In genomic region chr2:105678306-105678705, GRCm38 (mm10) we compare ENCODE assay signal across 13 mouse cellular contexts. TPM values are rescaled to one million over a fixed set of nuclear protein-coding genes. Genes with fewer than 3 reads are reported as not detected.
DNase-seq lines count a peak whose midpoint lies in the region; ATAC-seq and TF ChIP-seq lines count a peak whose summit lies in the region.
"Had no signal": no experiment of that assay in that cellular context is flagged by ENCODE, and none has a peak within 500 bp of the region (broad histone marks: within the 10 kb centered on the region; RNA-seq: fewer than 3 reads in every experiment).

No protein-coding gene starts in this region.

- H3K4me1 ChIP-seq in G1E (ENCODE audit: insufficient read depth, low read depth, low read length): peaks cover 68% of the 10 kb centered on the region
- peaks cover 62% of the 10 kb centered on the region for H3K4me1 ChIP-seq in forebrain, embryonic 15.5 days
- H3K4me1 ChIP-seq in midbrain, embryonic 12.5 days: peaks cover 51% of the 10 kb centered on the region

- H3K27ac ChIP-seq in forebrain, embryonic 15.5 days (replicated peaks): no peak overlapping the region
- no peak overlapping the region; the same call in 1 of the 2 replicates for H3K27ac ChIP-seq in midbrain, embryonic 12.5 days (replicated peaks)
- H3K27ac ChIP-seq: heart, adult 2 months; liver, embryonic 13.5 days had no signal

- ATAC-seq in G1E (ENCODE audit: extremely low read depth, insufficient number of reproducible peaks, low FRiP score, poor library complexity, severe bottlenecking): no peak
- ATAC-seq in forebrain, embryonic 15.5 days (replicated peaks): no peak
- no peak for ATAC-seq in midbrain, embryonic 12.5 days (ENCODE audit: low FRiP score, low read depth)

- DNase-seq in G1E (ENCODE audit: low spot score) (no peak), MEL-GATA-1-ER (ENCODE audit: extremely low read depth, low read depth) (peak; percentile 61)
- DNase-seq in right cerebral cortex, postnatal 14 days: no peak
- DNase-seq in left cerebral cortex, adult 8-10 months (ENCODE audit: low spot score in 2 of 2): no peak
- DNase-seq in left cerebral cortex, adult 11 months (ENCODE audit: low spot score): no peak
- DNase-seq: adrenal gland, postnatal 25 days; heart, postnatal 36 days; kidney, adult 9 months; liver, embryonic 13.5 days; lung, postnatal 14 days had no signal

- H3K36me3 ChIP-seq in G1E (replicated peaks): peaks cover 30% of the 10 kb centered on the region
- H3K36me3 ChIP-seq in forebrain, embryonic 15.5 days: no peaks in the 10 kb centered on the region
- H3K36me3 ChIP-seq in midbrain, embryonic 12.5 days: no peaks in the 10 kb centered on the region
- H3K36me3 ChIP-seq: liver, embryonic 13.5 days had no signal

- whole genome bisulfite sequencing in forebrain, embryonic 15.5 days: 8% methylated on average over 4 of the region's 4 CpGs
- WGBS in midbrain, embryonic 12.5 days: 3% methylated on average over 4 of the region's 4 CpGs

- no peaks in the 10 kb centered on the region for H3K9me3 ChIP-seq in G1E (replicated peaks)
- no peaks in the 10 kb centered on the region for H3K9me3 ChIP-seq in forebrain, embryonic 15.5 days
- H3K9me3 ChIP-seq in midbrain, embryonic 12.5 days: no peaks in the 10 kb centered on the region
- H3K9me3 ChIP-seq: liver, embryonic 13.5 days had no signal

- no peak for TF ChIP-seq CTCF in G1E (IDR thresholded peaks at IDR 0.05; ENCODE audit: low read depth, low read length)

- peak overlapping the region; percentile 50 for H3K4me2 ChIP-seq in forebrain, embryonic 15.5 days (replicated peaks)
- H3K4me2 ChIP-seq in midbrain, embryonic 12.5 days (replicated peaks): peak overlapping the region; percentile 59
- H3K4me2 ChIP-seq: liver, embryonic 13.5 days had no signal

- peak overlapping the region; percentile 44 for H3K9ac ChIP-seq in forebrain, embryonic 15.5 days (replicated peaks)
- peak overlapping the region; percentile 46; the same call in 1 of the 2 replicates for H3K9ac ChIP-seq in midbrain, embryonic 12.5 days (replicated peaks)
- H3K9ac ChIP-seq: liver, embryonic 13.5 days had no signal

- peaks cover 8% of the 10 kb centered on the region; the same call in 1 of the 2 replicates for H3K27me3 ChIP-seq in G1E (ENCODE audit: insufficient read depth, low read length)
- H3K27me3 ChIP-seq in forebrain, embryonic 15.5 days: peaks cover 13% of the 10 kb centered on the region
- peaks cover 95% of the 10 kb centered on the region for H3K27me3 ChIP-seq in midbrain, embryonic 12.5 days

- peak overlapping the region; percentile 84 for H3K4me3 ChIP-seq in G1E (ENCODE audit: low read depth, low read length)
- H3K4me3 ChIP-seq in forebrain, embryonic 15.5 days: peak overlapping the region; percentile 58
- peak overlapping the region; percentile 54 for H3K4me3 ChIP-seq in midbrain, embryonic 12.5 days
- H3K4me3 ChIP-seq: heart, adult 2 months; liver, embryonic 13.5 days had no signal

RNA-seq across cellular contexts. Expression of gene Pax6, which starts 9.6 kb away (rescaled TPM):
- total RNA-seq in G1E (2014; fragmentation: Nextera tagmentation) (98.2 and 117 TPM in 2 replicates), G1E (2017) (67.3 and 71.0 TPM in 2 replicates)
- polyA plus RNA-seq in G1E (2012): 36.4 and 37.9 TPM in 2 replicates
- polyA plus RNA-seq in forebrain, embryonic 15.5 days (2015; fragmentation: Nextera tagmentation; extraction: Ambion mirVana): 45.0 and 57.0 TPM in 2 replicates
- 21.5 and 74.8 TPM in 2 replicates for polyA plus RNA-seq in midbrain, embryonic 12.5 days (2016; fragmentation: Nextera tagmentation; extraction: Ambion mirVana)
- 10 to 100 TPM in 3 of 4 experiments, 1 to 10 TPM in 1; 9.3 to 12.0 (median 11.3) TPM for total RNA-seq in left cerebral cortex, adult 8-10 months (2022)
- total RNA-seq: adrenal gland, postnatal 25 days; heart, adult 2 months; heart, postnatal 36 days had no signal
- polyA plus RNA-seq: heart, adult 2 months had no signal
